Mouse (Mus musculus): ENCODE data around the gene Rex1bd.
A peak's percentile ranks its signal among the peaks of the same experiment; 100 is the strongest.

Gene Rex1bd

GRCm38 (mm10) chr8:70506328-70507026, at the start of gene Rex1bd:
Rex1bd (minus strand) TSS chr8:70506752.
- peak; percentile 98 for DNase-seq (ENCODE audit: extremely low spot score, low spot score)

- DNase-seq (ENCODE audit: extremely low spot score, low spot score) = no peak
These were observed 48.7 kb upstream of the Rex1bd start for GRCm38 (mm10) chr8:70555079-70555747.

GRCm38 (mm10) chr8:70553740-70554139, 47.2 kb upstream of the Rex1bd start:
- DNase-seq (ENCODE audit: extremely low spot score, low spot score) = no peak

- no peak for DNase-seq (ENCODE audit: extremely low spot score, low spot score)
These were observed 46.3 kb upstream of the Rex1bd start for GRCm38 (mm10) chr8:70552836-70553235.

- DNase-seq (ENCODE audit: extremely low spot score, low spot score) = no peak
These were observed 45.1 kb upstream of the Rex1bd start for GRCm38 (mm10) chr8:70551558-70552161.

- no peak for DNase-seq (ENCODE audit: extremely low spot score, low spot score)
These were observed 43.0 kb upstream of the Rex1bd start for GRCm38 (mm10) chr8:70549412-70550184.

GRCm38 (mm10) chr8:70547762-70548161, 41.2 kb upstream of the Rex1bd start:
- DNase-seq (ENCODE audit: extremely low spot score, low spot score) = no peak

GRCm38 (mm10) chr8:70546412-70546811, 39.9 kb upstream of the Rex1bd start:
- no peak for DNase-seq (ENCODE audit: extremely low spot score, low spot score)

- no peak for DNase-seq (ENCODE audit: extremely low spot score, low spot score)
These were observed 37.7 kb upstream of the Rex1bd start for GRCm38 (mm10) chr8:70544200-70544687.

GRCm38 (mm10) chr8:70541081-70541480, 34.5 kb upstream of the Rex1bd start:
- DNase-seq (ENCODE audit: extremely low spot score, low spot score) = no peak

GRCm38 (mm10) chr8:70540507-70541071, 34.0 kb upstream of the Rex1bd start:
- no peak for DNase-seq (ENCODE audit: extremely low spot score, low spot score)

- no peak for DNase-seq (ENCODE audit: extremely low spot score, low spot score)
These were observed 33.5 kb upstream of the Rex1bd start for GRCm38 (mm10) chr8:70540013-70540506.

GRCm38 (mm10) chr8:70539077-70539813, 32.7 kb upstream of the Rex1bd start, which contains the start of gene Ell:
Ell (plus strand) TSS chr8:70539457.
- DNase-seq (ENCODE audit: extremely low spot score, low spot score) = peak; percentile 99

- peak; percentile 99 for DNase-seq (ENCODE audit: extremely low spot score, low spot score)
These were observed 32.1 kb upstream of the Rex1bd start for GRCm38 (mm10) chr8:70538633-70539076.

GRCm38 (mm10) chr8:70538024-70538579, 31.6 kb upstream of the Rex1bd start:
- DNase-seq (ENCODE audit: extremely low spot score, low spot score) = no peak

GRCm38 (mm10) chr8:70535701-70536100, 29.1 kb upstream of the Rex1bd start:
- DNase-seq (ENCODE audit: extremely low spot score, low spot score) = no peak

- DNase-seq (ENCODE audit: extremely low spot score, low spot score) = no peak
These were observed 28.7 kb upstream of the Rex1bd start for GRCm38 (mm10) chr8:70535221-70535620.

- DNase-seq (ENCODE audit: extremely low spot score, low spot score) = no peak
These were observed 27.7 kb upstream of the Rex1bd start for GRCm38 (mm10) chr8:70534281-70534680.

- no peak for DNase-seq (ENCODE audit: extremely low spot score, low spot score)
These were observed 23.8 kb upstream of the Rex1bd start for GRCm38 (mm10) chr8:70530314-70530713.

GRCm38 (mm10) chr8:70529741-70530161, 23.2 kb upstream of the Rex1bd start:
- DNase-seq (ENCODE audit: extremely low spot score, low spot score) = no peak

Measured in neural tube, embryonic 10.5 days (tissue).